In the genomic region with DNA sequence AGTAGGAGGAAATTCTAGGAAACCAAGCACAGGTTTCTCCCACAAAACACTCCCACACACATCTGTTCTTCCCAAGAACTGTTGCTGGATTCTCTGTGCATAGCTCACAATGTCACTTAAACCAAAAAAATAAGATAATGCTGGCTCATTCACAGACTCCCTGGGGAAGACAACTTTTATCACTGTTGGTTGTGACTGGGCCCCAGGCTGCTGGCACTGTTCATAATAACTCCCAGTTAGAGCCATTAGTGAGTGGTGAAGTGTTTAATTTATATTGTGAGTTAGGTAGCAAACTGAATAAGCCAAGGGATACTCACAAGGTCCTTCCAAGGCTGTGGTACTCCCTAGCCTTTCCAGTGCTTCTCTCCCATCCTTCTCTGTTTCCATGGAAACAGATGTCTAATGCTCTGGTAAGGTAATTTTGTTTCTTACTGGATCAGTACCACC, we compare ENCODE assay signal across 13 mouse cellular contexts.
A peak's percentile ranks its signal among the peaks of the same experiment; 100 is the strongest.
DNase-seq lines count a peak whose midpoint lies in the region; ATAC-seq and TF ChIP-seq lines count a peak whose summit lies in the region.
"Had no signal": no experiment of that assay in that cellular context is flagged by ENCODE, and none has a peak within 500 bp of the region (broad histone marks: within the 10 kb centered on the region; RNA-seq: fewer than 3 reads in every experiment).

No protein-coding gene starts in this region.

- peak; percentile 96 for ATAC-seq in frontal cortex, adult (ENCODE audit: low TSS enrichment)
- 0 out of 2 replicates have a peak, but pooled peaks have one; percentile 49 for ATAC-seq in midbrain, postnatal 0 days (ENCODE audit: low FRiP score)
- ATAC-seq in CD4-positive, CD25-positive, alpha-beta regulatory T cell, adult 4 months = no peak
- ATAC-seq in kidney, embryonic 15.5 days (replicated peaks; ENCODE audit: low FRiP score) = no peak
- ATAC-seq: activated CD4-positive, CD25-positive, alpha-beta regulatory T cell, adult 4 months had no signal

- no peak overlapping the region for H3K9ac ChIP-seq in midbrain, postnatal 0 days (replicated peaks; ENCODE audit: low read length, poor library complexity, severe bottlenecking)
- H3K9ac ChIP-seq in kidney, embryonic 15.5 days = no peak overlapping the region
- H3K9ac ChIP-seq: hindbrain, embryonic 15.5 days; limb, embryonic 13.5 days had no signal

- no peak overlapping the region for H3K4me3 ChIP-seq in midbrain, postnatal 0 days (ENCODE audit: low read depth, low read length)
- no peak overlapping the region for H3K4me3 ChIP-seq in kidney, embryonic 15.5 days (replicated peaks)
- H3K4me3 ChIP-seq: hindbrain, embryonic 15.5 days; limb, embryonic 13.5 days had no signal

- H3K36me3 ChIP-seq in midbrain, postnatal 0 days (ENCODE audit: insufficient read depth, low read length) = no peaks in the 10 kb centered on the region
- no peaks in the 10 kb centered on the region for H3K36me3 ChIP-seq in kidney, embryonic 15.5 days
- H3K36me3 ChIP-seq: hindbrain, embryonic 15.5 days; limb, embryonic 13.5 days had no signal

- 0 out of 2 replicates have a peak, but pooled peaks cover 3% of the 10 kb centered on the region for H3K4me1 ChIP-seq in midbrain, postnatal 0 days (ENCODE audit: insufficient read depth, low read length)
- H3K4me1 ChIP-seq in kidney, embryonic 15.5 days = no peaks in the 10 kb centered on the region
- H3K4me1 ChIP-seq: limb, embryonic 13.5 days had no signal

- H3K4me2 ChIP-seq in midbrain, postnatal 0 days (ENCODE audit: low read depth, low read length, poor library complexity, severe bottlenecking) = no peak overlapping the region
- H3K4me2 ChIP-seq in kidney, embryonic 15.5 days = no peak overlapping the region
- H3K4me2 ChIP-seq: hindbrain, embryonic 15.5 days; limb, embryonic 13.5 days had no signal

- peak; percentile 42 for DNase-seq in layer of hippocampus, adult 11-12 months (ENCODE audit: low spot score)
- DNase-seq in layer of hippocampus, postnatal 25 days (ENCODE audit: extremely low spot score in 1 of 2, low spot score in 1 of 2) = no peak
- peak; percentile 46 for DNase-seq in layer of hippocampus, adult 9-10 months (ENCODE audit: low spot score)
- DNase-seq in midbrain, postnatal 0 days (ENCODE audit: low spot score) = peak; percentile 26
- DNase-seq: cerebellum, adult 9-11 months; lung, adult 18-20 months; thymus, adult 2 months had no signal

- TF ChIP-seq CTCF in midbrain, postnatal 0 days (IDR thresholded peaks at IDR 0.05) = no peak

- no peaks in the 10 kb centered on the region for H3K9me3 ChIP-seq in midbrain, postnatal 0 days (ENCODE audit: low read length)
- no peaks in the 10 kb centered on the region for H3K9me3 ChIP-seq in kidney, embryonic 15.5 days (replicated peaks)
- H3K9me3 ChIP-seq: hindbrain, embryonic 15.5 days; limb, embryonic 13.5 days had no signal

- no peaks in the 10 kb centered on the region for H3K27me3 ChIP-seq in midbrain, postnatal 0 days (ENCODE audit: insufficient read depth, low read length)
- H3K27me3 ChIP-seq in kidney, embryonic 15.5 days = no peaks in the 10 kb centered on the region
- H3K27me3 ChIP-seq: hindbrain, embryonic 15.5 days; limb, embryonic 13.5 days had no signal

- no peak overlapping the region for H3K27ac ChIP-seq in midbrain, postnatal 0 days (ENCODE audit: low read depth, low read length)
- no peak overlapping the region for H3K27ac ChIP-seq in kidney, embryonic 15.5 days
- H3K27ac ChIP-seq: hindbrain, embryonic 15.5 days; limb, embryonic 13.5 days had no signal

Comparison
In these comparisons a context has a peak if more than half of its experiments do, and no peak if none do; other contexts are left out.
1. DNase-seq: peak in layer of hippocampus, adult 11-12 months (single experiment), layer of hippocampus, adult 9-10 months (single experiment) and midbrain, postnatal 0 days (single experiment); none in layer of hippocampus, postnatal 25 days (0 of 2).
2. ATAC-seq: peak in frontal cortex, adult (single experiment) and midbrain, postnatal 0 days (single experiment); none in CD4-positive, CD25-positive, alpha-beta regulatory T cell, adult 4 months (single experiment) and kidney, embryonic 15.5 days (single experiment).